Mouse (Mus musculus) frontal cortex, adult (tissue): ENCODE data around the gene Gm2001.
"Not testable (repeated sequence)": the region's sequence is repeated elsewhere in the genome, so short reads cannot be mapped to it uniquely, and the experiment has no call there.

Experiments
- ATAC-seq: cut with Nextera tagmentation; 2 replicates; pipeline ENCODE4 v1.9.2; 2017; ENCODE audit warnings: mild to moderate bottlenecking, moderate library complexity, mixed read lengths; ENCODE audit not compliant: low TSS enrichment

The Gm2001 gene

DNA sequence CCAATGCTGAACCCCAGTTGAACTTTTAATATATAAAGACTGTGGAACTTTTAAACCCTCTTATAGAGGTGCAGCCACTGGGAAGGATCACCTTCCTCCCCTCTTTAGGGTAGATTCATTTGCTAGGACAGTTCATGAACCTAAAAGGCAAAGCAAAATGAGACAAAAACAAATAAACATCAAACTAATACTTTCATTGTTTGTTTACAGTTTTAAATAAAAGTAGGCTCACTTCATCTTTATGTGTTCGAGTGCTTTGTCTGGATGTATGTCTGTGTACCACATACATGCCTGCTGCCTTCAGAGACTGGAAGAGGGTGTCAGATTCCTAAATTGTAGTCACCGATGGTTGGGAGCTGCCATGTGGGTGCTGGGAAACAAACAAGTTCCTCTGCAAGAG lies at the start of gene Gm2001:
Gene Gm2001 (minus strand): TSS at position 101 of the 400 bp plus-strand sequence.
- not testable (repeated sequence) for ATAC-seq

GRCm38 (mm10) chr12:87873772-87874171 lies 31.6 kb upstream of the Gm2001 start, which contains the start of gene Gm2016:
Gm2016 (plus strand) TSS chr12:87874072.
- not testable (repeated sequence) for ATAC-seq

DNA sequence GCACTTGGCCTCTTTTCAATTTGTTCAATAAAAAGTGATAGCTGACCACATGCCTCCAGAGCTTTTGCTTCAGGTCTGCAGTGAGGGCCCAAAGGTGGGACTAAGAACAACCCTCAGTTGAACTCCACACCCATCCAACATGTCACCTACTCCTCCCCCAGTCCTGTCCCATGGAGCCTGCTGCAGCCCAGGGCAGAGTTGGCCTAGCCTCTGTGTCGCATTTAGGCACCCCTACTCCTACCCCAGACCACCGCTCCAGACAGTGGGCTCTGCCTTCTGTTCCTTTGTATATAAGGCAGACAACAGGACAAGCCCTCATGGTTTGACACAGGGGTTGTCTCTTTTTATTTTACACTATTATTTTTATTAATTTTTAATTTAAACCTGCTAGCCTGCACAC lies 21.9 kb upstream of the Gm2001 start:
- not testable (repeated sequence) for ATAC-seq

- ATAC-seq = not testable (repeated sequence)
Observed at GRCm38 (mm10) chr12:87863638-87864037, 21.5 kb upstream of the Gm2001 start.

GRCm38 (mm10) chr12:87861740-87862692 lies 19.9 kb upstream of the Gm2001 start:
- not testable (repeated sequence) for ATAC-seq

- ATAC-seq = not testable (repeated sequence)
Observed at GRCm38 (mm10) chr12:87856067-87856466, 13.9 kb upstream of the Gm2001 start.

DNA sequence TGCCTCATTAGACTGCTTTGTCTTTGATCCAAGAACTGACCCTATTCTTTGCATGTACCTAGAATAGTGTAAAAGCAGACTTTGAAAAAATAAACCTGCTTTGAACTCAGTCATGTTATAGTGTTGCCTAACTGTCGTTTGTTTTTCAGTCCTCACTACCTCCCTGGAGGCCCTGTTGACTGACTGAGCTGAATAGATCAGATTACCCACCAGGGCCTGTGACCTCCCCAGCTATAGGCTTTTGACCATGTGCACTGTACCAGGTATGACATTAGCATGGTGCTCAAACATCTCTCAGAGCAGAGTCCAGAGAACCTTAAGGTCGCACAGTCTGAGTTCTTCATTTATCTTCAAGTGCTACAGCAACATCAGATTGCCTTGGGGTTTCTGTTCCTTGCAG lies 8.5 kb upstream of the Gm2001 start:
- ATAC-seq = not testable (repeated sequence)

DNA sequence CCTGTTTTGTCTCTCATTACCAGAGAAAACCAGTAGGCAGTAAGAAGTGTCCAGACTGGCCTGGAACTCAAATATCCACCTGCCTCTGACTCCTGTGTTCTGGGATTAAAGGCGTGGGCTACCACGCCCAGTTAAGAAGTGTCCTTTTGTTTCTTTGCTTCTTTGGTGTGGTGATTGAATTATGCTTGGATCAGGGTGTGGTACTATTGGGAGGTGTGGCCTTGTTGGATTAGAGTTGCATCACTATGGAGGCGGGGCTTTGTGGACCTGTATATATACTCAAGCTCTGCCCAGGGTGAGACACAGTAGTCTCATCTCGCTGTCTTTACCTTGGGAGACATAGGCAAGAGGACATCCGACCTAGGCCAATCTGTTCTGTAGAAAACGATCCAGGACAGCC lies 25.9 kb downstream of the Gm2001 start, which contains the start of gene BB287469:
Gene BB287469 (plus strand): TSS at position 301 of the 400 bp plus-strand sequence.
- not testable (repeated sequence) for ATAC-seq

GRCm38 (mm10) chr12:87797971-87798370 lies 44.2 kb downstream of the Gm2001 start:
- not testable (repeated sequence) for ATAC-seq

- ATAC-seq = not testable (repeated sequence)
Observed at GRCm38 (mm10) chr12:87795212-87795611, 46.9 kb downstream of the Gm2001 start, which contains the start of gene Gm21936. Gm21936 (plus strand) TSS chr12:87795512.
